Mouse (Mus musculus) frontal cortex, postnatal 14 days (tissue): ENCODE results near the gene Arrdc4.

Experiments
- DNase-seq, 2 experiments: peaks; one replicate each; pipeline ENCODE4 v3.0.0; 2022; ENCODE audit warnings: low spot score in 2 of 2

Gene Arrdc4

GRCm38 (mm10) chr7:68712425-68712824, 36.6 kb downstream of the Arrdc4 start:
- no peak for DNase-seq

- no peak for DNase-seq
Measured at GRCm38 (mm10) chr7:68709319-68709573, 39.8 kb downstream of the Arrdc4 start.

GRCm38 (mm10) chr7:68708563-68709318, 40.3 kb downstream of the Arrdc4 start:
- DNase-seq = no peak

- DNase-seq = no peak
Measured at GRCm38 (mm10) chr7:68705162-68705561, 43.9 kb downstream of the Arrdc4 start.

GRCm38 (mm10) chr7:68697313-68697712, 51.7 kb downstream of the Arrdc4 start:
- no peak for DNase-seq

- no peak for DNase-seq
Measured at GRCm38 (mm10) chr7:68696908-68697307, 52.1 kb downstream of the Arrdc4 start.

GRCm38 (mm10) chr7:68696446-68696845, 52.6 kb downstream of the Arrdc4 start:
- DNase-seq = no peak

GRCm38 (mm10) chr7:68692731-68693130, 56.3 kb downstream of the Arrdc4 start:
- no peak for DNase-seq

- DNase-seq = no peak
Measured at GRCm38 (mm10) chr7:68691454-68691853, 57.6 kb downstream of the Arrdc4 start.

- no peak for DNase-seq
Measured at GRCm38 (mm10) chr7:68687140-68687611, 61.9 kb downstream of the Arrdc4 start.
